Mouse (Mus musculus) spleen, adult 12 weeks (tissue): Measurements from ENCODE around the gene Tmem179b.

Experiments used
- DNase-seq: peaks from one replicate; pipeline ENCODE4 v3.0.0; 2022; ENCODE audit warnings: low spot score

The Tmem179b gene

DNA sequence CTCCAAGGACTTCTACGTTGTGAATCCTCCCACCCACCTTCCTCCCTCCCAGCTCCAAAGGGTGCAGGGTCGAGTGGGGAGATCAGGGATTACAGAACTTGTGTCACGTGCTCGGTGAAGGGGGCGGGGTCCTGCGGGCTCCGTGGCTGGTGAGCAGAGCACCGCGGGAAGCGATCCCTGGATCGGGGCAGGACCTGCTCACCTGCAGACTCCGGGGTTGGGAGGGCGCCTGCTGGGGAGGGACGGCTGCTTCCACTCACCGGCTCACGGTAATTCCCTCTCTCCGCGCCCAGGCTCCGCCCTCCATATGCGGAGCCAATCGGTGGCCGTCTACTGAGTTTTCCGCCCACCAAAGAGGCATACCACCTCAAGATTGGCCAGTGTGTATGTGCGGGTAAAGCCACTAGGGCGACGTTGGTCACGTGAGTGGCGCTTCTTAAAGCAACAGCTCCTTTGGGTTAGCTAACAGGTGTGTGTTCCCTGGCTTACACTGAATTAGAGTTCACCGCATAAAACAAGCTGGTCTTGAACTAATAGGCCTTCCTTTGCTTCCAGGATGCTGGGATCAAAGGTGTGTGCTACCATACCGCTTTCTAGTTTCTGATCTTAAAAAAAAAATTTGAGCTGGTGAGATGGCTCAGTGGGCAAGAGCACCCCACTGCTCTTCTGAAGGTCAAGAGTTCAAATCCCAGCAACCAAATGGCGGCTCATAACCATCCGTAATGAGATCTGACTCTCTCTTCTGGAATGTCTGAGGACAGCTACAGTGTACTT, 11.9 kb upstream of the Tmem179b start, which contains the start of gene Taf6l:
Gene Taf6l, minus strand, starts transcription at position 410 of the 774 bp plus-strand sequence.
- DNase-seq, result peak; percentile 88

DNA sequence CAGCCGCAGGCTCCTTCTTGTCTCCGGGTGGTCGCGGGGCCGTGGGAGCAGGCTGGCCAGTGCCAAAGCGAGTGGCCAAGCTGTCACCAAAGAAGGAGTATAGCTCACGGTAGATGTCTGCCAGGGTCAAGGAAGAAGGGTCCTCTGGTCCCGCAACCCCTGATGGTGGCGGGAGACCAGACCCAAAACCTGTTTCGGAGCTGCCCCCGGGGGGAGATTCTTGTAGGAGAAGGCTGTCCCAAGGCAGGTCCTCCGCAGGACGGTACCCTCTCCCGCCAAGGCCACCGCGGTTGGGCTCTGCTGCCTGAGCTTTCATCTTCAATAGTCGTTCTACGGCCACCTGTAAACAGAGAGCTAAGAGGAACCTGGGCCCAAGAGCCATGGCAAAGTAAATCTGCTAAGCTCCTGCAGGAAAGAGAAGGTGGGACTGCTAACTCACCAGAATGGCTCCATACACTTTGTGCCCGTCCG, 719 bp upstream of the Tmem179b start:
- peak; percentile 11 for DNase-seq

DNA sequence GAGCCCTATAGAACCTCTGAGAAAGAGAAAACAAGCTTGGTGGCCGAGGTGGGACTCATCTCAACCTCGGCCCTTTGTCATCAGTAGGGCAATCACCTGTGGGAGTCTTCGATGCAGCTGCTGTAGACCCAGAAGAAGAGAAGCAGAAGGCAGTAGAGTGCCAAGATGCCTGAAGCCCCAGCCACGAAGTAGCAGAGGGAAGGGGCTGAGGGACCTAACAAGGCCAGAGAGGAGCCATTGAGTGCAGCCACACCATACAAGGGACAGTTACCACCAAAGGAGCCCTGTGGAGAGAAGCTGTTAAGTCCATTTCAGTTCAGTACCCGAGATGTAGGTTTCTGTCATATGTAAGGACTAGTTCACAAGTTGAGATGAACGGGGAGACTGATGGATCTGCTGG, 858 bp downstream of the Tmem179b start:
- no peak for DNase-seq

DNA sequence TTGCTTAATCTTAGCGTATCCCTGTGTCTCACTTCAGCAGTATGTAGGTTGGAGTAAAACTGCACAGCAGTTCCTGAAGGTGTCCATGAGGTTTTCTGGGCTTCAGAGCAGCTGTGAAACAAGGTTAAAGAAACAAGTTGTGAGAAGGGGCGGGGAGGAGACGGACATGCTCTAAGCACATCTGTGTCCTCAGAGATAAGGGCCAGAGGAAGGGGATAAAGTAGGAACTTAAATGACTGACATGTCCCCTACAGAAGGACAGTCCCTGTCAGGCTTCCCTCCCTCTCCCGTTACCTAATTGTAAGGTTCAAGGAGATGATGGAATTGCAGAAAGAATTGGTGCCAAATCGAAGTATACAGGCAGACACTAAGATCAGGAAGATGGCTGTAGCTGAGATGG, 1.3 kb downstream of the Tmem179b start:
- DNase-seq, result no peak

DNA sequence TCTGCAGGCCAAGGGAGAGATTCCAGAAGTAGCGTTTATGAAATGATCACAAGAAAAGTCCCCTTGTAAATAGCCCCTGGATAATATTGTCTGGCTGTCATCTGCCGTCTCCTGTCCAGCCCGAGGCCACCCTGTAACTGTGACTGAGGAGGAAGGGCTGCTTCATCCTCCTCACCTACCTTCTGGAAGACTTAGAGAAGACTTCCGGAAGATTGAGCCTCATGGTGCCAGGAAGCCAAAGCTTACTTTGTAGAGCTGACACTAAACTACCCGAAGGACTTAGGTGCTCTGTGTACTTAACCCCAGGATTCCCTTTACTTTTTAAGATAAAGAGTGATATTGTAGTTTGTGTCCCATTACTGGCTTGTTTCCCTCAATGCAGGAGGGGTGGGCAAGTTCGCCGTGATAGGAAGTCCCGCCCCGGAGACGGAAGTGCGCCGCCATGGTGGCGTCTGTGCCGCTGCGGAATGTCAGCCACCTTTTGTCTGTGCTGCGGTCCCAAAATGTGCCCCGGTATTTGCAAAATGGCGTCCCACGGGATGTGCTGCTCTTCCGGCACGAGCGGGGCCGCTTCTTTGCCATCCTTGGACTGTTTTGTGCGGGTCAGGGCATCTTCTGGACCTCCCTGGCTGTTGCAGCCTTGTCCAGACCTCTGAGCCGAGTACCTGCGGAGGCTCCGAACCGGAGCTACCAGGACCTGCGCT, 3.5 kb downstream of the Tmem179b start, which contains the start of gene Tmem223:
Gene Tmem223, plus strand, starts transcription at position 430 of the 704 bp plus-strand sequence.
- DNase-seq, result peak; percentile 67

DNA sequence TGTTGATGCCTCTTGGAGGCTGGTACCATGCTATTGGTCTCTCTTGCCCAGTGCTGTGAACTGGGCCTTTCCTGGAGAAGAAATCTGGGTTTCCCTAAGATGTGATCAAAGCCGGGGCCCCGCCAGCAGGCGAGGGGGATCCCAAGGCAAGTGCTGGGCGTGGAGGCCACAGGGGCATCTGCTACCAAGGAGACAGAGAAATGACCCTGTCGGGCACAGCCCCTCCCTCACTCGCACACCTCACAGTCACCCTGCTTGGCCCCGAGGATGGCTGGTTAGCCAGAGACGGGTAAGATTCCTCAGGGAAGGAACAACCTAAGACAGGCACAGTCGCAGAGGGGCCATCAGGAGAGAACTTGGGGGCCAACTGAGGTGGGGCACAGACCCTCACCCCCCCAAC, 8.7 kb downstream of the Tmem179b start:
- DNase-seq, result no peak

- no peak for DNase-seq
These were observed 11.0 kb downstream of the Tmem179b start for GRCm38 (mm10) chr19:8763276-8763675.

DNA sequence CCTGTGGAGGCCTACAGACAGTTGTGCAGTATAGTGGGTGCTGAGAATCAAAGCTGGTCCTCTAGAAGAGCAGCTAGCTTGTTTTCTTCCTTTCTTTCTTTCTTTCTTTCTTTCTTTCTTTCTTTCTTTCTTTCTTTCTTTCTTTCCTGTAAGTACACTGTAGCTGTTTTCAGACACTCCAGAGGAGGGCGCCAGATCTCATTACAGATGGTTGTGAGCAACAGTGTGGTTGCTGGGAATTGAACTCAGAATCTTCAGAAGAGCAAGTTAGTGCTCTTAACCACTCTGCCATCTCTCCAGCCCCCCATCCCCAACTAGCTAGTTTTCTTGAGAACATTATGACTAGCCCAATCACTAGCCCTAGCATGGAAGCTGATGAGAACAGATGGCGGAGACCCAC, 13.5 kb downstream of the Tmem179b start:
- DNase-seq, result no peak

DNA sequence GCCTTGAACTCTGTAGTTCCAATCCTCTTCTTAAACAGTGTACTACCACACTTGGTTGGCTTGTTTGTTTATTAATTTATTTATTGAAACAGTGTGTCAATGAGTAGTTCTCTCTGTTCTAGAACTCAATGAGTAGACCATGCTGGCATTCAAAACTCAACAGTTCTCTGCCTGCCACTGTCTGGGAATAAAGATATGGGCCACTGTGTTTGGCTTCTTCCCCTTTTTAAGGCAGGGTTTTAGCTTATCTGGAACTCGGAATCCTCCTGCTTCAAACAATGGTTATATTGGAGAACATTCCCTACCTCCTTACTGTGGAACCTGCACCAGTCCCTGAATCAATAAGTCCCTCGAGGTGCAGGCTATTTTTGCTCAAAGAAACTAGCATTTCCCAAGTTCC, 15.4 kb downstream of the Tmem179b start:
- DNase-seq, result no peak

DNA sequence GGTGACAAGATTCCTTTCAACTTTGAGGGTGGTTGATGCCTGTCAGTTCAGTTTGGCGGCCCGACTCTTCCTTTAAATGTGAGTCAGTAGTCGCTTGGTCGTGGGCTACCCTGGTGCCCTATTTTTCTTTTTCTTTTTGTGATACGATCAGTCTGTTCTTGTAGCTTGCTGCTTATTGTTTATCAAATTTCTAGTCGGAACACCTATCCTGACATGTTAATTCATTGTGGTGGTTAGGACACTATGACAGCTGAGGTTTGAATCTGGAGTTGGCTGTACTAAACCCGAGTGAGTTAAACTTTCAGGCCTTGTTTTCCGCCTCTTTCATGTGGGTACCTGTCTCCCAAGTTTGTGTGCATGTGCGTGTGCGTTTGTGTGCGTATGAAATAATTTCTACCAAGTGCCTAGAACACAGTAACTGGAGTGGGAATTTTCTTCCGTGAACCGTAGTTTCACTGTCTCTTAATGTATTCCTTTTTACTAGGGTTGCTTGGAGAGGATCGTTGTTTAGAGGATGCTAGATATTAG, 16.7 kb downstream of the Tmem179b start:
- no peak for DNase-seq

- DNase-seq, result peak; percentile 88
These were observed 17.5 kb downstream of the Tmem179b start, which contains the start of gene Nxf1 for GRCm38 (mm10) chr19:8756635-8757387. Gene Nxf1, plus strand, starts transcription at chr19:8757073.

DNA sequence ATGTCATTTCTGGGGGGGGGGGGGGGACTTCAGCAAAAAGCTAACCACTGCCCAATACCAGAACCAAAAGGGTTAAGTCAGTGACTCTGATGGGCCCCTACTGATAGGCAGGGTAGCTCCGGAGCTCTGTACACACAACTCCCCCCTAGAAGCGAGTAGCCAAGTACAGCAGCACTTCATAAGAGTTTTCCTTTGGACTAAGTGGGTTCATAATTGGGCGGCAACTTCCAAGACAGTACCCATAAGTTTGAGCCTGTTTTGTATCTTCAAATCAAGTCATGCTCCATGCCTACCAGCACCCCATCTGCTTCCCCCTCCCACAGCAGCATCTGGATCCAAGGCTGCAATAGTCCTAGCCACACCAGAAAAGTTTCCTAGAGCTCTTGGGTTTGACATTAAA, 18.6 kb downstream of the Tmem179b start:
- DNase-seq, result no peak

DNA sequence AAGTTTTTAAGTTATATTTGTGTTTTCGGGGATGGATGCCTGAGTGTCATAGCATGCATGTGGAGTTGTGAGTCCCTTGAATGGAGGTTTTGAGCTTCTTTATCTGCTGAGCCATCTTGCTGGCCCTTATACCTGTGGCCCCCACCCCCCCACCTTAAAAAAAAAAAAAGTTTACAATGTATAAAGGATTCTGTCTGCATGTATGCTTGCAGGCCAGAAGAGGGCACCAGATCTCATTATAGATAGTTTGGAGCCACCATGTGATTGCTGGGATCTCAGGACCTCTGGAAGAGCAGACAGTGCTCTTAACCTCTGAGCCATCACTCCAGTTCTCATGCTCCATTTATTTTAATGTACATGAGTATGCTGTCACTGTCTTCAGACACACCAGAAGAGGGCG, 26.9 kb downstream of the Tmem179b start:
- no peak for DNase-seq

- no peak for DNase-seq
These were observed 28.9 kb downstream of the Tmem179b start for GRCm38 (mm10) chr19:8745382-8745781.

GRCm38 (mm10) chr19:8742176-8742575, 32.1 kb downstream of the Tmem179b start:
- DNase-seq, result no peak

- DNase-seq, result peak; percentile 95
These were observed 32.9 kb downstream of the Tmem179b start, which contains the start of gene Stx5a for GRCm38 (mm10) chr19:8741243-8741869. Gene Stx5a, plus strand, starts transcription at chr19:8741413.

DNA sequence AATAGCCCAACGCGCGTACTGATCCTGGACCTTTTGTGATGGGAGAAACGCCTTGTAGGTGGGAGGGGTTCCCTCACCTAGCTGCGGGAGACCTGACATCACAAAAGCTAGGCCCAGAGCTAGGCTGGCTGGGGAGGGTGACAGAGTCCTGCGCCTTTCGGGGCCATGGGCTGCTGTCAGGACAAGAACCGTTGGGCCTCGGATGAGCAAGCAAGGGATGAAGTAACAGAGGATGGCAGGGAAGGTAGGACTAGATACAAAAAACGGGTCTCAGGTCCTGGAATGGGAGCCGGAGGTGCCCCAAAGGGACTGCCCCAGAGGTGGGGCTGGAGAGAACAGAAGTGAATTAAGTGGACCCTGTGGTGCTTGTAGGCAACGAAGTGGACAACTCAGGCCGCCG, 33.7 kb downstream of the Tmem179b start, which contains the start of gene 1700092M07Rik:
Gene 1700092M07Rik, plus strand, starts transcription at position 116 of the 400 bp plus-strand sequence.
- no peak for DNase-seq

- no peak for DNase-seq
These were observed 34.6 kb downstream of the Tmem179b start for GRCm38 (mm10) chr19:8739646-8740045.

DNA sequence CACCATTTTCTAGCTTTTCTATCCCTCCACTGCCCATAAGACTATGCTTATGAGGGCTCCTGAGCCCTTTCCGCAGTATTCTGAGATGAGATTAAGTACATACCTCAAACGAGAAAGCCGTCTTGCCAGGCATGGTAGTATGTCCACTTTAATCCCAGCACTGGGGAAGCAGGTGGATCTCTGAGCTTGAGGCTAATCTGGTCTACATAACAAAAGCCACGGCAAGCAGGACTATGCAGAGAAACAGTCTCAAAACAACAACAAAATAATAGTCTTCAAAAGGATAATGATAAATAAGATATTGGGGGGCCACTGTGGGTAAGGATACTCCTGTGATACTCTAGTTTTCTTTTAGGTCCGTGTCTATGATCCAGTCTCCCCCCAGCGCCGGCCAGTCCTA, 35.4 kb downstream of the Tmem179b start:
- no peak for DNase-seq

DNA sequence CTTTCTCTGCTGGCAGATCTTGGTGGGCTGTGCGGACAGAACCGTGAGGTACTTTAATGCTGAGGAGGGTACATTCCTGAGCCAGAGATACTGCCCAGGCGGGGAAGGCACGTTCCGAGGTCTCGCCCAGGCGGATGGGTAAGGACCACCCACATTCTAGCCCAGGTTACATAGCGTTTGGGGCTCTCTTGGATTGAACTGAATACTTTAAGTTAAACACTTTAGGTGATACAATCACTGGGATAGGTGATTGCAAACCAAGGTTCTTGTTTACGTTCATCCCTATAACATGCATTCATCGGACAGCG, 38.2 kb downstream of the Tmem179b start:
- no peak for DNase-seq

GRCm38 (mm10) chr19:8735389-8736159, 38.7 kb downstream of the Tmem179b start, which contains the start of gene Wdr74:
Gene Wdr74, plus strand, starts transcription at chr19:8735827.
- DNase-seq, result peak; percentile 86
